Mouse (Mus musculus): Measurements from ENCODE around the gene Ift22. TPM values are rescaled to one million over a fixed set of nuclear protein-coding genes. Genes with fewer than 3 reads are reported as not detected.
"Not testable (repeated sequence)": the region's sequence is repeated elsewhere in the genome, so short reads cannot be mapped to it uniquely, and the experiment has no call there.

Gene Ift22
- polyA plus RNA-seq, 1 experiment from 2014 or later, result 41.4 TPM

- Histone ChIP-seq H3K4me1 (ENCODE audit: control insufficient read depth, insufficient read depth, low read length) (no peaks in the 10 kb centered on the region), H3K27ac (ENCODE audit: low read depth, low read length) (no peak overlapping the region), H3K27me3 (ENCODE audit: control insufficient read depth, insufficient read depth, low read length) (no peaks in the 10 kb centered on the region), H3K4me2 (no peak overlapping the region), H3K36me3 (ENCODE audit: control insufficient read depth, insufficient read depth, low read length) (no peaks in the 10 kb centered on the region), H3K4me3 (ENCODE audit: low read depth, low read length) (no peak overlapping the region), H3K9me3 (replicated peaks; ENCODE audit: control insufficient read depth, low read length) (no peaks in the 10 kb centered on the region), H3K9ac (ENCODE audit: low read depth, low read length) (no peak overlapping the region)
- 84% methylated on average over 6 of the region's 6 CpGs for WGBS (ENCODE audit: insufficient replicate concordance)
- ATAC-seq (replicated peaks; ENCODE audit: insufficient number of reproducible peaks, low FRiP score, low TSS enrichment), result no peak
Measured at GRCm38 (mm10) chr5:136936750-136937149, 28.8 kb downstream of the Ift22 start.

- 80% methylated on average over 5 of the region's 5 CpGs for WGBS (ENCODE audit: insufficient replicate concordance)
- no peaks in the 10 kb centered on the region for H3K27me3 ChIP-seq (ENCODE audit: control insufficient read depth, insufficient read depth, low read length)
- H3K4me1 ChIP-seq (ENCODE audit: control insufficient read depth, insufficient read depth, low read length), result peaks cover 3% of the 10 kb centered on the region
- no peaks in the 10 kb centered on the region for H3K9me3 ChIP-seq (replicated peaks; ENCODE audit: control insufficient read depth, low read length)
- no peak overlapping the region for H3K4me3 ChIP-seq (ENCODE audit: low read depth, low read length)
- no peaks in the 10 kb centered on the region for H3K36me3 ChIP-seq (ENCODE audit: control insufficient read depth, insufficient read depth, low read length)
- no peak overlapping the region for H3K27ac ChIP-seq (ENCODE audit: low read depth, low read length)
- no peak overlapping the region for H3K4me2 ChIP-seq
- H3K9ac ChIP-seq (ENCODE audit: low read depth, low read length), result no peak overlapping the region
- ATAC-seq (replicated peaks; ENCODE audit: insufficient number of reproducible peaks, low FRiP score, low TSS enrichment), result no peak
Measured at GRCm38 (mm10) chr5:136937621-136938020, 29.7 kb downstream of the Ift22 start.

- Histone ChIP-seq H3K36me3 (ENCODE audit: control insufficient read depth, insufficient read depth, low read length) (no peaks in the 10 kb centered on the region), H3K4me1 (ENCODE audit: control insufficient read depth, insufficient read depth, low read length) (peaks cover 7% of the 10 kb centered on the region), H3K9ac (ENCODE audit: low read depth, low read length) (no peak overlapping the region), H3K27ac (ENCODE audit: low read depth, low read length) (no peak overlapping the region), H3K27me3 (ENCODE audit: control insufficient read depth, insufficient read depth, low read length) (no peaks in the 10 kb centered on the region), H3K4me2 (no peak overlapping the region), H3K4me3 (ENCODE audit: low read depth, low read length) (no peak overlapping the region), H3K9me3 (replicated peaks; ENCODE audit: control insufficient read depth, low read length) (no peaks in the 10 kb centered on the region)
- 61% methylated on average over 7 of the region's 7 CpGs for WGBS (ENCODE audit: insufficient replicate concordance)
- ATAC-seq (replicated peaks; ENCODE audit: insufficient number of reproducible peaks, low FRiP score, low TSS enrichment), result no peak
Measured at GRCm38 (mm10) chr5:136939284-136939683, 31.3 kb downstream of the Ift22 start.

GRCm38 (mm10) chr5:136940029-136940428, 32.1 kb downstream of the Ift22 start:
- H3K9ac ChIP-seq (ENCODE audit: low read depth, low read length); H3K27ac ChIP-seq (ENCODE audit: low read depth, low read length); H3K4me1 ChIP-seq (ENCODE audit: control insufficient read depth, insufficient read depth, low read length); H3K4me2 ChIP-seq; ATAC-seq (replicated peaks; ENCODE audit: insufficient number of reproducible peaks, low FRiP score, low TSS enrichment); H3K9me3 ChIP-seq (replicated peaks; ENCODE audit: control insufficient read depth, low read length); H3K36me3 ChIP-seq (ENCODE audit: control insufficient read depth, insufficient read depth, low read length); H3K4me3 ChIP-seq (ENCODE audit: low read depth, low read length); H3K27me3 ChIP-seq (ENCODE audit: control insufficient read depth, insufficient read depth, low read length): not testable (repeated sequence)
- 74% methylated on average over 6 of the region's 6 CpGs for whole genome bisulfite sequencing (ENCODE audit: insufficient replicate concordance)

- WGBS (ENCODE audit: insufficient replicate concordance), result 73% methylated on average over 12 of the region's 12 CpGs
- Histone ChIP-seq H3K4me1 (ENCODE audit: control insufficient read depth, insufficient read depth, low read length) (peaks cover 7% of the 10 kb centered on the region), H3K36me3 (ENCODE audit: control insufficient read depth, insufficient read depth, low read length) (no peaks in the 10 kb centered on the region), H3K9me3 (replicated peaks; ENCODE audit: control insufficient read depth, low read length) (no peaks in the 10 kb centered on the region), H3K9ac (ENCODE audit: low read depth, low read length) (no peak overlapping the region), H3K4me2 (no peak overlapping the region), H3K27me3 (ENCODE audit: control insufficient read depth, insufficient read depth, low read length) (no peaks in the 10 kb centered on the region), H3K27ac (ENCODE audit: low read depth, low read length) (no peak overlapping the region), H3K4me3 (ENCODE audit: low read depth, low read length) (no peak overlapping the region)
- ATAC-seq (replicated peaks; ENCODE audit: insufficient number of reproducible peaks, low FRiP score, low TSS enrichment), result no peak
Measured at GRCm38 (mm10) chr5:136940845-136941560, 33.1 kb downstream of the Ift22 start.

- Histone ChIP-seq H3K27me3 (ENCODE audit: control insufficient read depth, insufficient read depth, low read length) (no peaks in the 10 kb centered on the region), H3K4me2 (no peak overlapping the region), H3K27ac (ENCODE audit: low read depth, low read length) (no peak overlapping the region), H3K9me3 (replicated peaks; ENCODE audit: control insufficient read depth, low read length) (no peaks in the 10 kb centered on the region), H3K9ac (ENCODE audit: low read depth, low read length) (no peak overlapping the region), H3K4me1 (ENCODE audit: control insufficient read depth, insufficient read depth, low read length) (peaks cover 7% of the 10 kb centered on the region), H3K4me3 (ENCODE audit: low read depth, low read length) (no peak overlapping the region), H3K36me3 (ENCODE audit: control insufficient read depth, insufficient read depth, low read length) (no peaks in the 10 kb centered on the region)
- 74% methylated on average over 3 of the region's 3 CpGs for WGBS (ENCODE audit: insufficient replicate concordance)
- no peak for ATAC-seq (replicated peaks; ENCODE audit: insufficient number of reproducible peaks, low FRiP score, low TSS enrichment)
Measured at GRCm38 (mm10) chr5:136942781-136943180, 34.8 kb downstream of the Ift22 start.

GRCm38 (mm10) chr5:136943382-136943781, 35.4 kb downstream of the Ift22 start:
- no peak for ATAC-seq (replicated peaks; ENCODE audit: insufficient number of reproducible peaks, low FRiP score, low TSS enrichment)
- 71% methylated on average over 2 of the region's 2 CpGs for WGBS (ENCODE audit: insufficient replicate concordance)
- Histone ChIP-seq H3K27me3 (ENCODE audit: control insufficient read depth, insufficient read depth, low read length) (no peaks in the 10 kb centered on the region), H3K4me1 (ENCODE audit: control insufficient read depth, insufficient read depth, low read length) (peaks cover 7% of the 10 kb centered on the region), H3K4me2 (no peak overlapping the region), H3K4me3 (ENCODE audit: low read depth, low read length) (no peak overlapping the region), H3K27ac (ENCODE audit: low read depth, low read length) (no peak overlapping the region), H3K36me3 (ENCODE audit: control insufficient read depth, insufficient read depth, low read length) (no peaks in the 10 kb centered on the region), H3K9ac (ENCODE audit: low read depth, low read length) (no peak overlapping the region), H3K9me3 (replicated peaks; ENCODE audit: control insufficient read depth, low read length) (no peaks in the 10 kb centered on the region)

GRCm38 (mm10) chr5:136945084-136945483, 37.1 kb downstream of the Ift22 start:
- Histone ChIP-seq H3K9me3 (replicated peaks; ENCODE audit: control insufficient read depth, low read length) (no peaks in the 10 kb centered on the region), H3K27me3 (ENCODE audit: control insufficient read depth, insufficient read depth, low read length) (no peaks in the 10 kb centered on the region), H3K36me3 (ENCODE audit: control insufficient read depth, insufficient read depth, low read length) (no peaks in the 10 kb centered on the region), H3K4me1 (ENCODE audit: control insufficient read depth, insufficient read depth, low read length) (peaks cover 7% of the 10 kb centered on the region), H3K9ac (ENCODE audit: low read depth, low read length) (no peak overlapping the region), H3K4me2 (no peak overlapping the region), H3K27ac (ENCODE audit: low read depth, low read length) (no peak overlapping the region), H3K4me3 (ENCODE audit: low read depth, low read length) (no peak overlapping the region)
- WGBS (ENCODE audit: insufficient replicate concordance), result 71% methylated on average over 12 of the region's 12 CpGs
- no peak for ATAC-seq (replicated peaks; ENCODE audit: insufficient number of reproducible peaks, low FRiP score, low TSS enrichment)

- Histone ChIP-seq H3K4me2 (no peak overlapping the region), H3K27ac (ENCODE audit: low read depth, low read length) (no peak overlapping the region), H3K9me3 (replicated peaks; ENCODE audit: control insufficient read depth, low read length) (no peaks in the 10 kb centered on the region), H3K27me3 (ENCODE audit: control insufficient read depth, insufficient read depth, low read length) (no peaks in the 10 kb centered on the region), H3K36me3 (ENCODE audit: control insufficient read depth, insufficient read depth, low read length) (no peaks in the 10 kb centered on the region), H3K4me1 (ENCODE audit: control insufficient read depth, insufficient read depth, low read length) (peaks cover 1% of the 10 kb centered on the region), H3K4me3 (ENCODE audit: low read depth, low read length) (no peak overlapping the region), H3K9ac (ENCODE audit: low read depth, low read length) (no peak overlapping the region)
- ATAC-seq (replicated peaks; ENCODE audit: insufficient number of reproducible peaks, low FRiP score, low TSS enrichment), result no peak
Measured at GRCm38 (mm10) chr5:136947874-136948273, 39.9 kb downstream of the Ift22 start.
